Mouse (Mus musculus): ENCODE results near the gene Olfr1183.

DNA sequence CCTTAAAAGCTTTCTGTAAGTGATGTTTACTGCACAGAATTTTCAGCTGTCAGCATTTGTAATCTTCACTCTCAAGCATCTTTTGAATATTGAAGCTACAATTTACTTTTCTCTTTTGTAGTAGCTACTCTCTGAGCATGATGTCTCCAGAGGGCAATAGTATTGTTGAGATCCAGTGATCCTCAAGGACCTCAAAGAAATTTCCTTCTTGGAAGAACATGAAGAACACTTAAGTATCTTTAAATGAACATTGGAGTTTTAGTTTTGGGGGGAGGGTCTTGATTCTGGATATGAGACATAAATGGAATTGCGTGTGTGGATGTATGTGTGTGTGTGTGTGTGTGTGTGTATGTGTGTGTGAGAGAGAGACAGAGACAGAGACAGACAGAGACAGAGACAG lies 5.6 kb upstream of the Olfr1183 start, which contains the start of gene Gm13757:
- no peak for TF ChIP-seq CTCF (IDR thresholded peaks at IDR 0.05; ENCODE audit: low read depth)
- TF ChIP-seq EP300 (IDR thresholded peaks at IDR 0.05; ENCODE audit: low read depth): no peak
